Comparison of ENCODE assay signal across 22 mouse cellular contexts in the genomic region with DNA sequence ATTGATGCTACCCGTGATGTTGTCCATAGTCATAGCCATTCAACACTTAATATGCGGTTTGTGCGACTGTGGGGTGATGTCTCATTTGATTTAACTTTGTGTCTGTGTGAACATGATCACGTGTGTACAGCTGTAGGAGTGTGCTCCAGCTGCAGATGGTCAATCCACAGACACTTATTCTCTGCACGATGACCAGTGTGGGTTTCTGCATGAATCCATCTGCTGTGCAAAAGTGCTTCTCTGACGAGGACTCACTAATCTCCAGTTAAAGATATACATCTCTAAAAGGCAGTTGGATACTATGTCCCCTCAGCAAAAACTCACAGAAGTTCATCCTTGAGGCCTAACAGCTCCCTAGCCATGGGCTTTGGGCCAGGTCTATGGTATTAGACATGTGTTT.
A peak's percentile ranks its signal among the peaks of the same experiment; 100 is the strongest.
DNase-seq lines count a peak whose midpoint lies in the region; ATAC-seq and TF ChIP-seq lines count a peak whose summit lies in the region.
"Had no signal": no experiment of that assay in that cellular context is flagged by ENCODE, and none has a peak within 500 bp of the region (broad histone marks: within the 10 kb centered on the region; RNA-seq: fewer than 3 reads in every experiment).

No protein-coding gene starts in this region.

- no peak for DNase-seq in lung, adult 2 months
- DNase-seq: adrenal gland, adult 2 months; adrenal gland, postnatal 10 days; adrenal gland, postnatal 25 days; cerebellum, adult 11 months; cerebellum, adult 18-20 months; cerebellum, adult 8-10 months; cerebellum, adult 9-11 months; cerebellum, postnatal 14 days; cerebellum, postnatal 36 days; embryo, embryonic 11 days had no signal

- no peak overlapping the region for H3K4me3 ChIP-seq in lung, embryonic 16.5 days (ENCODE audit: low read length)
- no peak overlapping the region for H3K4me3 ChIP-seq in lung, adult 2 months (replicated peaks; ENCODE audit: extremely low read depth, low read depth, low read length)
- peak overlapping the region; percentile 2 for H3K4me3 ChIP-seq in megakaryocyte, embryonic 14.5 days (replicated peaks)
- H3K4me3 ChIP-seq: embryonic facial prominence, embryonic 13.5 days; embryonic facial prominence, embryonic 15.5 days; erythroblast, embryonic 14.5 days; forebrain, embryonic 10.5 days; forebrain, embryonic 12.5 days had no signal

- no peaks in the 10 kb centered on the region; the same call in 1 of the 2 replicates for H3K4me1 ChIP-seq in lung, embryonic 16.5 days (replicated peaks; ENCODE audit: control insufficient read depth, insufficient read depth, low read length)
- H3K4me1 ChIP-seq in lung, adult 2 months (ENCODE audit: control insufficient read depth, insufficient read depth, low read length) = peaks cover 11% of the 10 kb centered on the region
- H3K4me1 ChIP-seq in megakaryocyte, embryonic 14.5 days = peaks cover 99% of the 10 kb centered on the region
- H3K4me1 ChIP-seq: embryonic facial prominence, embryonic 13.5 days; embryonic facial prominence, embryonic 15.5 days had no signal

- H3K36me3 ChIP-seq in lung, embryonic 16.5 days (ENCODE audit: control insufficient read depth, insufficient read depth, low read length) = no peaks in the 10 kb centered on the region
- peaks cover 73% of the 10 kb centered on the region for H3K36me3 ChIP-seq in megakaryocyte, embryonic 14.5 days (replicated peaks; ENCODE audit: low read length)
- H3K36me3 ChIP-seq: embryonic facial prominence, embryonic 15.5 days; forebrain, embryonic 12.5 days had no signal

- peak; percentile 72 for ATAC-seq in lung, embryonic 16.5 days (ENCODE audit: low read depth)
- no peak for ATAC-seq in megakaryocyte, adult 5-6 weeks (ENCODE audit: poor library complexity, severe bottlenecking)
- no peak for ATAC-seq in granulocyte monocyte progenitor cell, adult 5-6 weeks (replicated peaks; ENCODE audit: poor library complexity, severe bottlenecking)
- ATAC-seq: forebrain, embryonic 14.5 days; forebrain, embryonic 16.5 days had no signal

- no peak overlapping the region for H3K4me2 ChIP-seq in lung, embryonic 16.5 days (ENCODE audit: low read depth, low read length)
- H3K4me2 ChIP-seq: embryonic facial prominence, embryonic 13.5 days; embryonic facial prominence, embryonic 15.5 days; forebrain, embryonic 12.5 days had no signal

- no peaks in the 10 kb centered on the region for H3K9me3 ChIP-seq in lung, embryonic 16.5 days (ENCODE audit: control insufficient read depth, low read length)
- H3K9me3 ChIP-seq in megakaryocyte, embryonic 14.5 days = no peaks in the 10 kb centered on the region
- H3K9me3 ChIP-seq: embryonic facial prominence, embryonic 13.5 days; embryonic facial prominence, embryonic 15.5 days; forebrain, embryonic 10.5 days; forebrain, embryonic 12.5 days had no signal

- no peak for TF ChIP-seq POLR2A in lung, adult 2 months (IDR thresholded peaks at IDR 0.05; ENCODE audit: borderline replicate concordance, extremely low read depth, low read depth, low read length)

- H3K27me3 ChIP-seq in lung, embryonic 16.5 days (ENCODE audit: control insufficient read depth, insufficient read depth, low read depth, low read length) = no peaks in the 10 kb centered on the region
- H3K27me3 ChIP-seq in megakaryocyte, embryonic 14.5 days (replicated peaks) = no peaks in the 10 kb centered on the region
- H3K27me3 ChIP-seq: embryonic facial prominence, embryonic 13.5 days; embryonic facial prominence, embryonic 15.5 days; forebrain, embryonic 12.5 days had no signal

- no peak overlapping the region for H3K27ac ChIP-seq in lung, embryonic 16.5 days (ENCODE audit: low read length)
- H3K27ac ChIP-seq: embryonic facial prominence, embryonic 13.5 days; embryonic facial prominence, embryonic 15.5 days; forebrain, embryonic 10.5 days; forebrain, embryonic 12.5 days had no signal

- TF ChIP-seq CTCF in lung, adult 2 months (IDR thresholded peaks at IDR 0.05; ENCODE audit: insufficient read depth, low read length) = no peak

- WGBS in lung, embryonic 16.5 days = 73% methylated on average over 6 of the region's 6 CpGs
- 74% methylated on average over 6 of the region's 6 CpGs for WGBS in lung, adult 2 months

- H3K9ac ChIP-seq in lung, embryonic 16.5 days (ENCODE audit: low read length) = no peak overlapping the region
- H3K9ac ChIP-seq: embryonic facial prominence, embryonic 13.5 days; embryonic facial prominence, embryonic 15.5 days; forebrain, embryonic 12.5 days had no signal
